Mouse (Mus musculus) brain, embryonic 14.5 days (tissue): Measurements from ENCODE around the gene Sptssa.

Source experiments
- CTCF ChIP-seq: fragments of 200-500 bp; IDR thresholded peaks from 2 replicates; pipeline ENCODE4 v1.5.1; 2012; ENCODE audit warnings: inconsistent platforms, mild to moderate bottlenecking, moderate library complexity, borderline replicate concordance; ENCODE audit not compliant: insufficient read depth, insufficient read length; ENCODE audit errors: extremely low read depth
- POLR2A ChIP-seq: fragments of 200-500 bp; IDR thresholded peaks from 2 replicates; pipeline ENCODE4 v1.6.1; 2012; ENCODE audit warnings: mild to moderate bottlenecking, inconsistent platforms, borderline replicate concordance; ENCODE audit not compliant: poor library complexity, insufficient read depth, insufficient read length, severe bottlenecking; ENCODE audit errors: extremely low read depth

- TF ChIP-seq CTCF (no peak), POLR2A (no peak)
Measured at GRCm38 (mm10) chr12:54659901-54660300, 3.5 kb upstream of the Sptssa start.
